Mouse (Mus musculus) small intestine, adult 2 months (tissue): ENCODE data around the gene Pcx.

Experiments used
- CTCF ChIP-seq: fragments of 200-500 bp; IDR thresholded peaks from 2 replicates; pipeline ENCODE4 v1.5.1; 2012; ENCODE audit warnings: low read depth, mild to moderate bottlenecking, control low read depth, inconsistent platforms, low read length, moderate library complexity, mixed read lengths; ENCODE audit not compliant: insufficient replicate concordance, insufficient read length; ENCODE audit errors: extremely low read depth
- POLR2A ChIP-seq: fragments of 200-500 bp; IDR thresholded peaks from 2 replicates; pipeline ENCODE4 v1.6.1; 2012; ENCODE audit warnings: low read depth, mild to moderate bottlenecking, control low read depth, inconsistent platforms, low read length, moderate library complexity

- TF ChIP-seq CTCF: peak; percentile 37; the same call in 1 of the 2 replicates
- no peak for TF ChIP-seq POLR2A
Observed at GRCm38 (mm10) chr19:4573241-4573640, 63.0 kb downstream of the Pcx start.
